Mouse (Mus musculus): Measurements from ENCODE around the gene Ube2g1. TPM values are rescaled to one million over a fixed set of nuclear protein-coding genes. Genes with fewer than 3 reads are reported as not detected.
A peak's percentile ranks its signal among the peaks of the same experiment; 100 is the strongest.
"Not testable (repeated sequence)": the region's sequence is repeated elsewhere in the genome, so short reads cannot be mapped to it uniquely, and the experiment has no call there.

Gene Ube2g1
- polyA plus RNA-seq, 1 experiment from 2014 or later = 68.3 TPM

DNA sequence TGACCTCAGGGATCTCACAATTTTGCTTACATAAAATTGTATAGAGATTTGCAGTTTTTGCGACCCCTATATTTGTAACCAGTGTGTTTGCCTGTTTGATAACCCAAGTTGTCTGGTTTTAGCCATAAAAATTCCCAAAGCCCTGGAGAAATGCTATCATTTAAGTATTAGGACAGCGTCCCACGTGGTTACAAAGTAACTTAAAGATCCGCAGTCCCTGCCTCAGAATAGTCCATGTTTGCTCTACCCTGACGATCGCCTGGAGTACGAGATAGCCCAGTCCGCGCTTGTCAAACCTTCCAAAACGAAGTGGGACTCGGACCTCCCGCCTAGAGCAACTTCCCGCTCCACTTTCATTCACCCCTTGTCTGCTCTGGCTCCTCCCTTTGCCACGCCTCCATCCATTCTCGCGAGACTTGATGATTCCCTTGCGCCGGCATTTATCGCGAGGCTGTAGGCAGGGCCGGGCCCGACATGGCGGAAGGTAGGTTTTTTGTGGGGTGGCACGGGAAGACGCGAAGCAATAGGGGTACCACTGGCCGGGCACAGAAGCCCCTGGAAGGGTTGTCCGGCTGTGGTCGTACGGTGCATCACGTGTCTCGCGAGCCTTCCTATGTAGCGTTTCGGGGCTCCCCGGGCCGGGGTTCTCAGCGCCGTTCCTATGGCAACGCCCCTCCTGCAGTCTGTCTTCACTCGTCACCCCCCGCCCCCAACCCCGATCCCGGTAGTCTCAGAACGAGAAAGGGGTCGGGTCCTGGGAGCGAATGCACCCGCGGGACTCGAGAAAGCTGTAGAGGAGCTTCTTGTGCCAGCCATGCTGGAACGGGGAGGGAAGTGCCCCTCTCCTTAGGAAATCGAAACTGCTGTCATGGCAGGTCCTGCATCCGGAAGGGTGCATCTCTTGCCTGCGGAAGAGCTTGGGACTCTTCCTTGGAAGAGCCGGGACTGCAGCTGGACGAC, 82.7 kb downstream of the Ube2g1 start, which contains the start of gene Ankfy1:
Ankfy1 (plus strand) TSS at position 456 of the 960 bp plus-strand sequence.
- H3K4me3 ChIP-seq (ENCODE audit: low read depth, low read length) = peak within 1 kb of the TSS; percentile 77
- under 1% methylated on average over 56 of the region's 56 CpGs for WGBS (ENCODE audit: insufficient replicate concordance)
- H3K4me2 ChIP-seq = peak within 1 kb of the TSS; percentile 70
- peak within 1 kb of the TSS; percentile 46 for H3K27ac ChIP-seq (ENCODE audit: low read depth, low read length)
- peak within 1 kb of the TSS; percentile 81 for H3K9ac ChIP-seq (ENCODE audit: low read depth, low read length)
- ATAC-seq (replicated peaks; ENCODE audit: insufficient number of reproducible peaks, low FRiP score, low TSS enrichment) = peak; percentile 95
- H3K27me3 ChIP-seq (ENCODE audit: control insufficient read depth, insufficient read depth, low read length) = no peaks in the 10 kb centered on the region
- H3K36me3 ChIP-seq (ENCODE audit: control insufficient read depth, insufficient read depth, low read length) = no peaks in the 10 kb centered on the region
- H3K4me1 ChIP-seq (ENCODE audit: control insufficient read depth, insufficient read depth, low read length) = peaks cover 9% of the 10 kb centered on the region
- H3K9me3 ChIP-seq (replicated peaks; ENCODE audit: control insufficient read depth, low read length) = no peaks in the 10 kb centered on the region

DNA sequence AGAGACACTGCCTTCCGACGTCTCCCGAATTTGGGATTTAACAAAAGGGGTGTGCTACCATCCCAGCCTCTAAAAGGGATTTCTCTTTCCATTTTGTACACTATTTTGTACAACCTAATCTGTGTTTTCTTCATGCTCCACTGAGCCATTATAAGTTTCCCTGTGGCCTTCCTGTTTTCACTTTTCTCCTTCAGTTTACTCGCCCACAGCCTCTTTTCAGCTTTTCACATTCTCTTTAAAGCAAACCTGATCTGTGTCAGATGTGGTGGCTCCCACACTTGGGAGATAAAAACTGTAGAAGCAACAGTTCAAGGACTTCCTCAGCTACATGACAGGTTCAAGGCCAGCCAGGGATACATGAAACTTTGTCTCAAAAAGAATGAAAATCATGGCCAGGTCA, 85.3 kb downstream of the Ube2g1 start:
- no peak overlapping the region for H3K4me2 ChIP-seq
- WGBS (ENCODE audit: insufficient replicate concordance) = 89% methylated on average over 4 of the region's 4 CpGs

DNA sequence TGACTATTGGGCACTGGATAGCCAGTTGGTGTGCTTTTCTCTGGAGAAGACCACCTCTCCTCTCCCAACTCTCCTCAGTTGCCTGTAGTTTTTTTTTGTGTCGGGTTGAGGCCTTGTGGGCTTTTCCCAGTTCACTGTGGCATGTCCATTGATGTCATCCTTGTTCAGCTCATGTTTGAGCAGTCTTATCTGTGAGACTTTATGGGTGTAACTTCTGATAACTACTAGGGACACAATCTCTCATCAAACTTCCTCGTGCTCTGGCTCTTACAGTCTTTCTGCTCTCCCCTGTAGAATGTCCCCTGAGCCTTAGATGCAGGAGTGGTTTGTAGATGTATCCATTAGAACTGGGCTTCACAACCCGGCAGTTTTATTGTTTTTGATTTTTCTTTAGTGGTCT, 87.9 kb downstream of the Ube2g1 start:
- no peak for ATAC-seq (replicated peaks; ENCODE audit: insufficient number of reproducible peaks, low FRiP score, low TSS enrichment)
- H3K9ac ChIP-seq (ENCODE audit: low read depth, low read length) = no peak overlapping the region
- no peaks in the 10 kb centered on the region for H3K9me3 ChIP-seq (replicated peaks; ENCODE audit: control insufficient read depth, low read length)
- H3K4me3 ChIP-seq (ENCODE audit: low read depth, low read length) = no peak overlapping the region
- no peak overlapping the region for H3K4me2 ChIP-seq
- peaks cover 9% of the 10 kb centered on the region for H3K4me1 ChIP-seq (ENCODE audit: control insufficient read depth, insufficient read depth, low read length)
- 55% methylated on average over 3 of the region's 3 CpGs for WGBS (ENCODE audit: insufficient replicate concordance)
- H3K27me3 ChIP-seq (ENCODE audit: control insufficient read depth, insufficient read depth, low read length) = no peaks in the 10 kb centered on the region
- no peaks in the 10 kb centered on the region for H3K36me3 ChIP-seq (ENCODE audit: control insufficient read depth, insufficient read depth, low read length)
- no peak overlapping the region for H3K27ac ChIP-seq (ENCODE audit: low read depth, low read length)

More for the DNA sequence above, 85.3 kb downstream of the Ube2g1 start:
- Histone ChIP-seq H3K27ac (ENCODE audit: low read depth, low read length) (no peak overlapping the region), H3K4me3 (ENCODE audit: low read depth, low read length) (no peak overlapping the region), H3K9me3 (replicated peaks; ENCODE audit: control insufficient read depth, low read length) (no peaks in the 10 kb centered on the region), H3K36me3 (ENCODE audit: control insufficient read depth, insufficient read depth, low read length) (no peaks in the 10 kb centered on the region), H3K4me1 (ENCODE audit: control insufficient read depth, insufficient read depth, low read length) (peaks cover 9% of the 10 kb centered on the region), H3K9ac (ENCODE audit: low read depth, low read length) (no peak overlapping the region), H3K27me3 (ENCODE audit: control insufficient read depth, insufficient read depth, low read length) (no peaks in the 10 kb centered on the region)
- ATAC-seq (replicated peaks; ENCODE audit: insufficient number of reproducible peaks, low FRiP score, low TSS enrichment) = no peak

DNA sequence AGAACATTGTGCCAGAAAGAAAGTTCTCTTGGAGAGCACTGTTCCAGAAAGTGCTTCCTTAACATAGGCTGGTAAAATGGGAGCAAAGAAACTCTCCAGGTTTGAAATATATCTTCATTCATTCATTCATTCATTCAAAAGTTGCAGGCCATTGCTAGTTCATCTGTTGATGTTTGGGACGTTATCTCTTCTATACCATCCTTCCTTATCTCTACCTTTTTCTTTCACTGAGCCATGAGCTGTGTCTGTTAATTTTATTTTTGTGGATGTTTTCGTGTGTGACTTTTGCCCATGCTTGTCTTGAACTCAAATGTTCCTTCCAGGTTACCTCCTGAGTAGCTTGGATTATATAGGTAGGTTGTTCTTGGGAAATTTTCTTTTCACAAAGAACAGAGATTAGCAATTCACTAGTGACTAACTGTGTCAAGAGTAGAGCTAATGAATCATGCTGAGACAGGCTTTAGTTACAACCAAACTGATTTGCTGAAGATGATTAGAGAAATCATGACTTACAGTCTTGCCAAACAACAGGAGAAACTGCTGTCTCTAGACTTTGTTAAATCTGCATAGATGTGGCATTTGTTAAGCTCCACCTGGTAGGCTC, 89.4 kb downstream of the Ube2g1 start:
- no peak overlapping the region for H3K4me2 ChIP-seq
- no peak overlapping the region for H3K4me3 ChIP-seq (ENCODE audit: low read depth, low read length)
- H3K9ac ChIP-seq (ENCODE audit: low read depth, low read length) = no peak overlapping the region
- no peaks in the 10 kb centered on the region for H3K27me3 ChIP-seq (ENCODE audit: control insufficient read depth, insufficient read depth, low read length)
- no peak for ATAC-seq (replicated peaks; ENCODE audit: insufficient number of reproducible peaks, low FRiP score, low TSS enrichment)
- H3K4me1 ChIP-seq (ENCODE audit: control insufficient read depth, insufficient read depth, low read length) = no peaks in the 10 kb centered on the region
- no peaks in the 10 kb centered on the region for H3K9me3 ChIP-seq (replicated peaks; ENCODE audit: control insufficient read depth, low read length)
- H3K36me3 ChIP-seq (ENCODE audit: control insufficient read depth, insufficient read depth, low read length) = no peaks in the 10 kb centered on the region
- H3K27ac ChIP-seq (ENCODE audit: low read depth, low read length) = no peak overlapping the region
- WGBS (ENCODE audit: insufficient replicate concordance) = 76% methylated on average over 2 of the region's 2 CpGs

DNA sequence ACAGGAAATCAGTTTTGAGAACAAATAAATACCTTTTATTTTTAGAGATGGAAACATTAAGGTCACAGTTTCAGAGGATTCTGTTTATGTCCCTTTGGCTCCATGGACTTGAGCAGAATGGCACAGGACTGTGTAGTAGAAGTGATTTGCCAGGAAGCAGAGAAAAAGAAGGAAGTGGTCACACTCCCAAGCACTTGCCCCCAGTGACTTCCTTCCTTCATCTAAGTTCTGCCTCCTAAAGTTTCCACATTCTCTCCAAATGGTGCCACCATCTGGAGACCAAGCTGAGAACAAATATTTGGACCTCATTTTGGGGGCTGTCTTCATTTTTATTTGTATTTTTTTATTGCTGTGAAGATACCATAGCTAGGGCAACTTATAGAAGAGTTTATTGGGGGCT, 90.2 kb downstream of the Ube2g1 start:
- Histone ChIP-seq H3K4me3 (ENCODE audit: low read depth, low read length) (no peak overlapping the region), H3K9me3 (replicated peaks; ENCODE audit: control insufficient read depth, low read length) (no peaks in the 10 kb centered on the region), H3K27ac (ENCODE audit: low read depth, low read length) (no peak overlapping the region), H3K4me1 (ENCODE audit: control insufficient read depth, insufficient read depth, low read length) (no peaks in the 10 kb centered on the region), H3K36me3 (ENCODE audit: control insufficient read depth, insufficient read depth, low read length) (no peaks in the 10 kb centered on the region), H3K27me3 (ENCODE audit: control insufficient read depth, insufficient read depth, low read length) (no peaks in the 10 kb centered on the region), H3K4me2 (no peak overlapping the region), H3K9ac (ENCODE audit: low read depth, low read length) (no peak overlapping the region)
- ATAC-seq (replicated peaks; ENCODE audit: insufficient number of reproducible peaks, low FRiP score, low TSS enrichment) = no peak

DNA sequence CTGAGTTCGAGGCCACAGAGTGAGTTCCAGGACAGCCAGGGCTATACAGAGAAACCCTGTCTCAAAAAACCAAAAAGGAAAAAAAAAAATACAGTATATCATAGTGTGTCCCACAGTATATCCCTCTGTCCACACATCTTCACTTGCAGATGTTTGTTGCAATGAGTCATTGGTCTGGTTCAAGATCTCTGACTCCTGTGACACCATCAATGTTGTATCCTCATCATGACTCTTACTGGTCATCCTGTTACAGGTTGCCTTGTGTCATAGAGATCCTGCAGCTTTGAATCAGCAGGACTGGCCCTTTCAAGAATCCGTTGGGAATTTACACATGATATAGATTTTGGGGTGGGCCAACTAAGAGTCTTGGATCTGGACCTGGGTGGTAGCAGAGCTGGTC, 98.0 kb downstream of the Ube2g1 start:
- H3K27ac ChIP-seq (ENCODE audit: low read depth, low read length); H3K27me3 ChIP-seq (ENCODE audit: control insufficient read depth, insufficient read depth, low read length); H3K9ac ChIP-seq (ENCODE audit: low read depth, low read length); H3K36me3 ChIP-seq (ENCODE audit: control insufficient read depth, insufficient read depth, low read length); H3K4me1 ChIP-seq (ENCODE audit: control insufficient read depth, insufficient read depth, low read length); H3K4me3 ChIP-seq (ENCODE audit: low read depth, low read length); H3K4me2 ChIP-seq; H3K9me3 ChIP-seq (replicated peaks; ENCODE audit: control insufficient read depth, low read length); ATAC-seq (replicated peaks; ENCODE audit: insufficient number of reproducible peaks, low FRiP score, low TSS enrichment): not testable (repeated sequence)
- WGBS (ENCODE audit: insufficient replicate concordance) = 82% methylated on average over 2 of the region's 2 CpGs

DNA sequence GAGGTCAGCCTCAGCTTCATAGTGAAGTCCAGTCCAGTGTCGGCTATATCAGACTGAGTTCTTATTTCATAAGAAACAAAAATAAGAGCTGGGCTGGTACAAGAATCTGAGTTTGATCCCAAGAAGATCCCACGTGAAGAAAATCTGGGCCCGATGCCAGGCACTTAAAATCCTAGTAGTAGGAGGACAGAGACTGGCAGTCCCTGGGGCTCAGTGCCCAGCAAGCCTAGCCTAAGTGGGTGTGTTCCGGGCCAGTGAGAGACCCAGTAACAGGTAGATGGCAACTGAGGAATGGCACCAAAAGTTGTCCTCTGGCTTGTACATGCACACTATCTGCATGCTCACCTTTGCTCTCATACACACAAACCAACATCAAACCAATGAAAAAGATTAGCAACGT, 105.6 kb downstream of the Ube2g1 start:
- no peaks in the 10 kb centered on the region for H3K27me3 ChIP-seq (ENCODE audit: control insufficient read depth, insufficient read depth, low read length)
- no peak overlapping the region for H3K27ac ChIP-seq (ENCODE audit: low read depth, low read length)
- H3K9ac ChIP-seq (ENCODE audit: low read depth, low read length) = no peak overlapping the region
- WGBS (ENCODE audit: insufficient replicate concordance) = 89% methylated on average over 5 of the region's 5 CpGs
- H3K4me3 ChIP-seq (ENCODE audit: low read depth, low read length) = no peak overlapping the region
- H3K4me2 ChIP-seq = no peak overlapping the region
- no peaks in the 10 kb centered on the region for H3K4me1 ChIP-seq (ENCODE audit: control insufficient read depth, insufficient read depth, low read length)
- ATAC-seq (replicated peaks; ENCODE audit: insufficient number of reproducible peaks, low FRiP score, low TSS enrichment) = no peak
- peaks cover 7% of the 10 kb centered on the region for H3K36me3 ChIP-seq (ENCODE audit: control insufficient read depth, insufficient read depth, low read length)
- no peaks in the 10 kb centered on the region for H3K9me3 ChIP-seq (replicated peaks; ENCODE audit: control insufficient read depth, low read length)

DNA sequence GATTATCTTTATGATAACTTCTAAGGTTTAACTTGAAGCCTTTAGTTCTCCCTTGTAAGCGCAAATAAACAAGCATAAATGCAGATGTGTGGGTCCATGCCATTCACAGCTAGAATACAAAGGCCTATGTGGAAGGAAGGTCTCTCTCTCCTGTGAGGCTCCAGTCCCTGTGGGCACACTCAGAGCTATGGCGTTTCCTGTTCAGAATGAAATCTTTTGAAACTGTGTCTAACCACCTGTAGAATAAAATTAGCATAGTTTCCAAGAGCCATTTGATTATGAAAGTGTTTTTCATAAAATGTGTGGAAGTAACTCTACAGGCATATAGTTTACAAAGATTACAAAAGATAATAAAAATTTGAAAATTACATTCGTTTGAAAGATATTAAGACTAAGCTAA, 111.1 kb downstream of the Ube2g1 start:
- 90% methylated on average over 3 of the region's 3 CpGs for WGBS (ENCODE audit: insufficient replicate concordance)

More for the DNA sequence above, 111.1 kb downstream of the Ube2g1 start:
- H3K9me3 ChIP-seq (replicated peaks; ENCODE audit: control insufficient read depth, low read length) = no peaks in the 10 kb centered on the region
- H3K27me3 ChIP-seq (ENCODE audit: control insufficient read depth, insufficient read depth, low read length) = no peaks in the 10 kb centered on the region
- H3K27ac ChIP-seq (ENCODE audit: low read depth, low read length) = no peak overlapping the region
- no peak overlapping the region for H3K9ac ChIP-seq (ENCODE audit: low read depth, low read length)
- H3K4me2 ChIP-seq = no peak overlapping the region
- peaks cover 7% of the 10 kb centered on the region for H3K36me3 ChIP-seq (ENCODE audit: control insufficient read depth, insufficient read depth, low read length)
- H3K4me3 ChIP-seq (ENCODE audit: low read depth, low read length) = no peak overlapping the region
- ATAC-seq (replicated peaks; ENCODE audit: insufficient number of reproducible peaks, low FRiP score, low TSS enrichment) = no peak
- H3K4me1 ChIP-seq (ENCODE audit: control insufficient read depth, insufficient read depth, low read length) = no peaks in the 10 kb centered on the region

Measured in heart, embryonic 11.5 days (tissue).